Mouse (Mus musculus) liver, embryonic 15.5 days (tissue): ENCODE measurements around the gene Tppp2. TPM values are rescaled to one million over a fixed set of nuclear protein-coding genes. Genes with fewer than 3 reads are reported as not detected.

Experiments used
- ATAC-seq: fragments of 200-750 bp; cut with Nextera tagmentation; 2 replicates; pipeline ENCODE4 v1.8.0; 2017; ENCODE audit warnings: moderate number of reproducible peaks, mild to moderate bottlenecking, moderate library complexity; ENCODE audit not compliant: insufficient read depth
- H3K27ac ChIP-seq: fragments of 300-500 bp; sonication (generic); replicated peaks from 2 replicates; pipeline ENCODE4 v1.5.1; 2015; ENCODE audit warnings: mild to moderate bottlenecking, inconsistent platforms
- H3K27me3 ChIP-seq: fragments of 300-500 bp; sonication (generic); 2 replicates; pipeline ENCODE4 v1.6.1; 2015; ENCODE audit warnings: mild to moderate bottlenecking, inconsistent platforms
- H3K36me3 ChIP-seq: fragments of 300-500 bp; sonication (generic); replicated peaks from 2 replicates; pipeline ENCODE4 v1.6.1; 2015; ENCODE audit warnings: moderate library complexity, mild to moderate bottlenecking, inconsistent platforms
- H3K4me1 ChIP-seq: fragments of 300-500 bp; sonication (generic); replicated peaks from 2 replicates; pipeline ENCODE4 v1.6.1; 2015; ENCODE audit warnings: inconsistent platforms
- H3K4me2 ChIP-seq: fragments of 300-500 bp; sonication (generic); 2 replicates; pipeline ENCODE4 v1.6.1; 2015; ENCODE audit warnings: moderate library complexity, mild to moderate bottlenecking, inconsistent platforms
- H3K4me3 ChIP-seq: fragments of 300-500 bp; sonication (generic); replicated peaks from 2 replicates; pipeline ENCODE4 v1.5.1; 2015; ENCODE audit warnings: mild to moderate bottlenecking, inconsistent platforms
- H3K9ac ChIP-seq: fragments of 300-500 bp; sonication (generic); 2 replicates; pipeline ENCODE4 v1.6.1; 2015; ENCODE audit warnings: moderate library complexity, mild to moderate bottlenecking, inconsistent platforms
- H3K9me3 ChIP-seq: fragments of 300-500 bp; sonication (generic); replicated peaks from 2 replicates; pipeline ENCODE4 v1.6.1; 2016; ENCODE audit warnings: inconsistent platforms
- WGBS: fragments of 180-500 bp; shearing (Covaris S2); methylation state at CpG from one replicate; pipeline ENCODE4 v1.1.7; 2015; ENCODE audit warnings: mixed read lengths; ENCODE audit not compliant: insufficient replicate concordance; 5-methylcytosine and 5-hydroxymethylcytosine counted together
- polyA plus RNA-seq: library from polyadenylated mRNA; unstranded; fragments of >200 nt; fragmentation: Nextera tagmentation; extraction: Ambion mirVana; gene quantifications from 2 replicates; pipeline ENCODE4 v1.2.1, GENCODE M21; 2015

Tppp2 gene
- polyA plus RNA-seq, 1 experiment from 2014 or later = not detected

DNA sequence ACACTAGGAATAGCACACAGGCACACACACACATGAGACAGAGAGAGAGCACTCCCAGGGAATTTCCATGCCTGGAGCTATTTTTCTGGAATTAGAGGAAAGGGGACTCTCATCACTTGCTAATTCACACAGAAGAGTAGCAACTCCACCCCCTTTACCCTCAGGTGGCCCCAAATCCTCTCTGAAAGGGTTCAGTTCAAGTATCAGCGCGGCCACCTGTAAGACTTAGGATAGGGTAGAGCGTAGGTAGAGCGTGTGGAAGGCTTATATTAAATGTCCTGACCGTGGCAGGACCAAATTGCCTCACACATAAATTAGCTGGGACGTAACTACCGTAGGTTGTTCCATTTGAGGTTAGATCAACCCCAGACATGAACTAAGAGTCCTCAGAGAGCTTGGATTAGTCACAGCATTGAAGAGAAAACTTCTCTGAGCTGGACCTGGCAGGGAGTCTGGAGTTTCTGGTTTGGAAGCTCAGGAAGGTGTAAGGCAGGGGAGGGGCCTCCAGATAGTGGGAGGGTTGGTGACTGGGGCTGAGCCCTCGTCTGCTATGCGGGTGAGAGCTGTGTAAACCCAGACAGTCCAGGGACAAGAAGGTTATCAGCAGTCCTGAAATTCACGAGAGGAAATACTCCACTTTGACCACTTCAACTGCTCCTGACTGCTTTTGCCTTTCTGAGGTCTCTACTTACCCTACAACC is 25.0 kb upstream of the Tppp2 start:
- Histone ChIP-seq H3K9me3 (no peaks in the 10 kb centered on the region), H3K27ac (no peak overlapping the region), H3K4me2 (no peak overlapping the region), H3K36me3 (peaks cover 34% of the 10 kb centered on the region), H3K27me3 (no peaks in the 10 kb centered on the region), H3K4me1 (peaks cover 20% of the 10 kb centered on the region), H3K9ac (no peak overlapping the region), H3K4me3 (no peak overlapping the region)
- ATAC-seq = no peak
- 45% methylated on average over 10 of the region's 10 CpGs for WGBS

DNA sequence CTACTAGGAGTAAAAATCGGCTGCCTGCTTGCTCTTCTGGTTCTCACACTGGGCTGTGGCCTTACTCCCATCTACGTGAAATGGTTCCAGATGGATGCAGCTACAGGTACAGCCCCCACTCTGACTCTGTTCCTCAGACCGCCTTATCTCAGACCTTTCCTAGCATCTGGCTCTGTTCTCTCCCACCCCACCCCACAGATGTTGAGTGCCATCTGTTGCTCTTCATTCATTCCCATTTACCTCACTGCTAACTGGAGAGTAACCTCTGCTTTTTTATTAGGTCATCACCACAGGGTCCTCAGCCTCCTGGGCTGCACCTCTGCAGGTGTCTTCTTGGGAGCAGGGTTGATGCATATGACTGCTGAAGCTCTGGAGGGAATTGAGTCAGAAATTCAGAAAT is 24.4 kb upstream of the Tppp2 start:
- Histone ChIP-seq H3K4me2 (no peak overlapping the region), H3K4me3 (no peak overlapping the region), H3K27me3 (no peaks in the 10 kb centered on the region), H3K4me1 (peaks cover 20% of the 10 kb centered on the region), H3K27ac (no peak overlapping the region), H3K9me3 (no peaks in the 10 kb centered on the region), H3K36me3 (peaks cover 28% of the 10 kb centered on the region), H3K9ac (no peak overlapping the region)
- ATAC-seq = peak; percentile 47; the same call in 1 of the 2 replicates
- WGBS = 31% methylated on average over 3 of the region's 3 CpGs

DNA sequence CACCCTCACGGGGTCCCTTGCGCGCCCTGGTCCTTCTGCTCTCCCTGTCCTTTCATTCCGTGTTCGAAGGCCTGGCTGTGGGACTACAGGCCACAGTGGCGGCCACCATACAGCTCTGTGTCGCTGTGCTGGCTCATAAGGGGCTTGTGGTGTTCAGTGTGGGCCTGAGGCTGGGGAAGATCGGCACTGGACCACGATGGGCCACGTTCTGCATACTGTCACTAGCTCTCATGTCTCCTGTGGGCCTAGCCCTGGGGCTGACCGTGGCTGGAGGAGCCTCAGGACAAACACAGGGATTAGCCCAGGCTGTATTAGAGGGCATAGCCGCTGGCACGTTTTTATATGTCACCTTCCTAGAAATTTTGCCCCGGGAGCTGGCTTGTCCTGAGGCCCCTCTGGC is 23.2 kb upstream of the Tppp2 start:
- Histone ChIP-seq H3K9ac (no peak overlapping the region), H3K36me3 (peaks cover 16% of the 10 kb centered on the region), H3K4me3 (no peak overlapping the region), H3K4me2 (no peak overlapping the region), H3K27me3 (no peaks in the 10 kb centered on the region), H3K4me1 (peaks cover 20% of the 10 kb centered on the region), H3K9me3 (no peaks in the 10 kb centered on the region), H3K27ac (no peak overlapping the region)
- 73% methylated on average over 14 of the region's 14 CpGs for WGBS
- no peak for ATAC-seq

- no peak overlapping the region for H3K4me2 ChIP-seq
- ATAC-seq = no peak
- H3K9me3 ChIP-seq = no peaks in the 10 kb centered on the region
- 45% methylated on average over 6 of the region's 6 CpGs for WGBS
- peaks cover 9% of the 10 kb centered on the region for H3K36me3 ChIP-seq
- no peaks in the 10 kb centered on the region for H3K27me3 ChIP-seq
- peaks cover 20% of the 10 kb centered on the region for H3K4me1 ChIP-seq
- H3K27ac ChIP-seq = no peak overlapping the region
- H3K4me3 ChIP-seq = no peak overlapping the region
- no peak overlapping the region for H3K9ac ChIP-seq
Observed at GRCm38 (mm10) chr14:51896019-51896418, 22.2 kb upstream of the Tppp2 start.

GRCm38 (mm10) chr14:51896539-51897170 is 21.6 kb upstream of the Tppp2 start:
- Histone ChIP-seq H3K27me3 (no peaks in the 10 kb centered on the region), H3K27ac (no peak overlapping the region), H3K4me1 (peaks cover 20% of the 10 kb centered on the region), H3K9ac (no peak overlapping the region), H3K9me3 (no peaks in the 10 kb centered on the region), H3K4me3 (no peak overlapping the region), H3K36me3 (peaks cover 2% of the 10 kb centered on the region), H3K4me2 (no peak overlapping the region)
- 66% methylated on average over 8 of the region's 8 CpGs for WGBS
- no peak for ATAC-seq

DNA sequence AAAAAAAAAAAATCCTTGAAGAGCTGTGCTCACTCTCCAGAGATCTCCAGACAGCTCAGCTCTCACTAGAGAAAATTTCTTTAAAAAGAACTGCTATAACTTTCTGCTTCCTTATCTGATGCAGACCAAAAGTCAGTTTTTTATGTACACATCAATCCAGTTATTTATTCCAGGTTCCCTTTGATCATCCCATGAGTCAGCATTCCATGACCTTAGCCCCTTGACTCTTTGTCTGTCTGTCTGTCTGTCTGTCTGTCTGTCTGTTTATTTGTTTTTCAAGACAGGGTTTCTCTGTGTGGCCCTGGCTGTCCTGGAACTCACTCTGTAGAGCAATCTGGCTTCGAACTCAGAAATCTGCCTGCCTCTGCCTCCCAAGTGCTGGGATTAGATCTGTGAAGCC is 18.9 kb upstream of the Tppp2 start:
- 76% methylated on average over 1 of the region's 1 CpGs for WGBS

GRCm38 (mm10) chr14:51902806-51903710 is 15.2 kb upstream of the Tppp2 start:
- H3K4me1 ChIP-seq = peaks cover 26% of the 10 kb centered on the region
- H3K4me2 ChIP-seq = no peak overlapping the region
- no peak overlapping the region for H3K4me3 ChIP-seq
- no peaks in the 10 kb centered on the region for H3K27me3 ChIP-seq
- no peak for ATAC-seq
- WGBS = 52% methylated on average over 9 of the region's 9 CpGs
- no peak overlapping the region for H3K9ac ChIP-seq
- H3K27ac ChIP-seq = no peak overlapping the region
- H3K9me3 ChIP-seq = no peaks in the 10 kb centered on the region
- 0 out of 2 replicates have a peak, but pooled peaks cover 5% of the 10 kb centered on the region for H3K36me3 ChIP-seq

More for the DNA sequence above, 18.9 kb upstream of the Tppp2 start:
- H3K9me3 ChIP-seq = no peaks in the 10 kb centered on the region
- no peaks in the 10 kb centered on the region for H3K27me3 ChIP-seq
- H3K36me3 ChIP-seq = no peaks in the 10 kb centered on the region
- no peak overlapping the region for H3K27ac ChIP-seq
- peaks cover 6% of the 10 kb centered on the region; the same call in 1 of the 2 replicates for H3K4me1 ChIP-seq
- no peak overlapping the region for H3K4me3 ChIP-seq
- no peak overlapping the region for H3K9ac ChIP-seq
- H3K4me2 ChIP-seq = no peak overlapping the region
- ATAC-seq = no peak

GRCm38 (mm10) chr14:51903782-51904181 is 14.4 kb upstream of the Tppp2 start:
- 73% methylated on average over 9 of the region's 9 CpGs for whole genome bisulfite sequencing
- Histone ChIP-seq H3K9ac (no peak overlapping the region), H3K4me2 (no peak overlapping the region), H3K9me3 (no peaks in the 10 kb centered on the region), H3K4me3 (no peak overlapping the region), H3K27me3 (no peaks in the 10 kb centered on the region), H3K4me1 (peaks cover 31% of the 10 kb centered on the region), H3K36me3 (0 out of 2 replicates have a peak, but pooled peaks cover 8% of the 10 kb centered on the region), H3K27ac (no peak overlapping the region)
- no peak for ATAC-seq

DNA sequence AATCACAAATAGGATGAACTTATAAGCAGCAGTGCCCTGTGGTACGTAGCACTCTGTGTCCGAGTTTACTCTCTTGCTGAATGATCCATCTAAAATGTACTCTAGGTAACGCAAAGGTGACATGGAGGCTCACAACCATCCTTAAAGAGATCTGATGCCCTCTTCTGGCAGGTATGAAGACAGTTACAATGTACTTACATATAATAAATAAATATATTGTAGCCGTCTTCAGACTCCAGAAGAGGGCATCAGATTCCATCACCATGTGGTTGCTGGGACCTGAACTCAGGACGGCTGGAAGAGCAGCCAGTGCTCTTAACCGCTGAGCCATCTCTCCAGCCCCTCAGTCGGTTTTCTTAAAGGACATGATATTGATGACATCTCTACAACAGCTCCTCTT is 13.5 kb upstream of the Tppp2 start:
- 52% methylated on average over 7 of the region's 7 CpGs for WGBS
- no peak overlapping the region for H3K4me2 ChIP-seq
- peaks cover 31% of the 10 kb centered on the region for H3K4me1 ChIP-seq
- H3K4me3 ChIP-seq = no peak overlapping the region
- H3K27me3 ChIP-seq = no peaks in the 10 kb centered on the region
- no peak overlapping the region for H3K27ac ChIP-seq
- no peaks in the 10 kb centered on the region for H3K9me3 ChIP-seq
- H3K36me3 ChIP-seq = 0 out of 2 replicates have a peak, but pooled peaks cover 8% of the 10 kb centered on the region
- H3K9ac ChIP-seq = no peak overlapping the region
- ATAC-seq = no peak

DNA sequence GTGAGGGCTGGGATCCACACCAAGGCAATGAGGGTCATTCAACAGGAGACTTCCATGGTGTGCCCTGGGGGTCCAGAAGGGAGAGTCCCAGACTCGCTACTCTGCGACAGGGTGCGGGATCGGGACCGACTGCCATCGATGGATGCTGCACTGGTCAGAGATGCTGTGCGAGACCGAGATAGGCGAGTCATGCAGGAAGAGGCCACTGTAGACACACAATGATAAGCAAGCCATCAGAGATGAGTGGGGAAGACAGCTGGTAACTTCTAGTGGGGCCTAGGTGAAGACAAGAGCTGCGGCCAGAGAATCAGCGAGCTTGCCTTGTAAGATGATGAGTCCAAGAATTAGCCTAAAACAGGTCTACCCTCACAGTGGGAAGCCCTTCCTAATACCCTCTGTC is 12.1 kb upstream of the Tppp2 start:
- peak overlapping the region; percentile 30; the same call in 1 of the 2 replicates for H3K4me2 ChIP-seq
- no peak overlapping the region for H3K9ac ChIP-seq
- peaks cover 3% of the 10 kb centered on the region; the same call in 1 of the 2 replicates for H3K27me3 ChIP-seq
- 20% methylated on average over 11 of the region's 11 CpGs for WGBS
- 0 out of 2 replicates have a peak, but pooled peaks cover 8% of the 10 kb centered on the region for H3K36me3 ChIP-seq
- no peak overlapping the region for H3K27ac ChIP-seq
- peaks cover 31% of the 10 kb centered on the region for H3K4me1 ChIP-seq
- H3K4me3 ChIP-seq = no peak overlapping the region
- ATAC-seq = peak; percentile 62
- no peaks in the 10 kb centered on the region for H3K9me3 ChIP-seq

DNA sequence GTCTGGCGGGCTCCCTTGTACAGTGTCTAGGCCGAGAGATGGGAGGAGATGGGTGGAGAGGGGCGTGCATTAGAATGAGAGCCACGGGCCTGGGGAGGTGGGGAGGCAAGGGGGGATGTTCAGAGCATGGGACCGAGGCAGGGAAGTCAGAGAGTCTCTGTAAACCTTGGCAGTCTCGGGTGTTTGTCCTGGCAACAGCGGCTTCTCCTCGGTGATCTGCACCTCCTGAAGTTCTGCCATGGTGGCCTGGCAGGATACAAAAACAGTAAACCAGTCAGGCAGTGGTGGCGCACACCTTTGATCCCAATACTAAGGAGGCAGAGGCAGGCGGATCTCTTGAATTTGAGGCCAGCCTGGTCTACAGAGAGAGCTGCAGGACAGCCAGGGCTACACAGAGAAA is 6.9 kb upstream of the Tppp2 start:
- no peak overlapping the region for H3K27ac ChIP-seq
- no peak for ATAC-seq
- peaks cover 47% of the 10 kb centered on the region for H3K4me1 ChIP-seq
- WGBS = 75% methylated on average over 10 of the region's 10 CpGs
- H3K9ac ChIP-seq = no peak overlapping the region
- H3K27me3 ChIP-seq = peaks cover 49% of the 10 kb centered on the region
- H3K4me3 ChIP-seq = no peak overlapping the region
- H3K4me2 ChIP-seq = peak overlapping the region; percentile 85; the same call in 1 of the 2 replicates
- H3K36me3 ChIP-seq = 0 out of 2 replicates have a peak, but pooled peaks cover 6% of the 10 kb centered on the region
- H3K9me3 ChIP-seq = no peaks in the 10 kb centered on the region
